Mouse (Mus musculus) hindbrain, embryonic 15.5 days (tissue): ENCODE results near the gene Ttll5. TPM values are rescaled to one million over a fixed set of nuclear protein-coding genes. Genes with fewer than 3 reads are reported as not detected.

Source experiments
- ATAC-seq: fragments of 200-750 bp; cut with Nextera tagmentation; 2 replicates; pipeline ENCODE4 v1.8.0; 2017; ENCODE audit warnings: low read depth, moderate number of reproducible peaks, moderate TSS enrichment; ENCODE audit not compliant: low FRiP score
- H3K27ac ChIP-seq: fragments of 300-500 bp; sonication (generic); replicated peaks from 2 replicates; pipeline ENCODE4 v1.5.1; 2015; ENCODE audit warnings: mild to moderate bottlenecking, inconsistent platforms
- H3K27me3 ChIP-seq: fragments of 300-500 bp; sonication (generic); 2 replicates; pipeline ENCODE4 v1.6.1; 2015; ENCODE audit warnings: control low read depth, inconsistent platforms
- H3K36me3 ChIP-seq: fragments of 300-500 bp; sonication (generic); 2 replicates; pipeline ENCODE4 v1.6.1; 2015; ENCODE audit warnings: control low read depth, inconsistent platforms
- H3K4me1 ChIP-seq: fragments of 300-500 bp; sonication (generic); replicated peaks from 2 replicates; pipeline ENCODE4 v1.6.1; 2015; ENCODE audit warnings: control low read depth, inconsistent platforms
- H3K4me2 ChIP-seq: fragments of 300-500 bp; sonication (generic); 2 replicates; pipeline ENCODE4 v1.6.1; 2015; ENCODE audit warnings: moderate library complexity, mild to moderate bottlenecking, inconsistent platforms
- H3K4me3 ChIP-seq: fragments of 300-500 bp; sonication (generic); 2 replicates; pipeline ENCODE4 v1.5.1; 2015; ENCODE audit warnings: mild to moderate bottlenecking, inconsistent platforms
- H3K9ac ChIP-seq: fragments of 300-500 bp; sonication (generic); 2 replicates; pipeline ENCODE4 v1.6.1; 2015; ENCODE audit warnings: inconsistent platforms
- H3K9me3 ChIP-seq: fragments of 300-500 bp; sonication (generic); 2 replicates; pipeline ENCODE4 v1.6.1; 2016; ENCODE audit warnings: control low read depth, inconsistent platforms
- WGBS: fragments of 180-500 bp; shearing (Covaris S2); methylation state at CpG from one replicate; pipeline ENCODE4 v1.1.7; 2015; 5-methylcytosine and 5-hydroxymethylcytosine counted together
- polyA plus RNA-seq: library from polyadenylated mRNA; unstranded; fragments of >200 nt; fragmentation: Nextera tagmentation; extraction: Ambion mirVana; gene quantifications from 2 replicates; pipeline ENCODE4 v1.2.1, GENCODE M21; 2015

Ttll5 gene
- polyA plus RNA-seq, 1 experiment from 2014 or later, result 11.8 TPM

DNA sequence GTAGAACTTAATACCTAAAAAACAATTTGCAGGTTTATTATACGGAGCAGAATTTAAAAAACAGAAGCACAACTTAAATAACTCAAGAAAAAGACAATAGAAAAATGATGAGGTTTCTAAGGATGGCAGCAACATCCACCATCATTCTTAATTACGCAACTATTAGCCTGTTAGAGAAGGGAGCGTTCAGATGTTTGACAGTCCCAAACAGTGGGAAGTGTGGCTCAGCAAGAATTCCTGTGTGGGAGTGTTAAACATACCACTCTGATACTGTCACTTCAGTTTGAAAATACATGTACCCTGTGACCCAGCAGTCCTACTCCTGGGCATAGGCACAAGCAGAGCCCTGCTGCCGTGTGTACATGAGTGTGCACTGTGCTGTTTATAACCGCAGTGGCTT, 112.9 kb downstream of the Ttll5 start:
- Histone ChIP-seq H3K27me3 (no peaks in the 10 kb centered on the region), H3K4me3 (no peak overlapping the region), H3K4me2 (no peak overlapping the region), H3K9me3 (no peaks in the 10 kb centered on the region), H3K4me1 (no peaks in the 10 kb centered on the region), H3K36me3 (peaks cover 20% of the 10 kb centered on the region; the same call in 1 of the 2 replicates), H3K9ac (no peak overlapping the region), H3K27ac (no peak overlapping the region)
- no peak for ATAC-seq
- WGBS, result 94% methylated on average over 5 of the region's 5 CpGs

DNA sequence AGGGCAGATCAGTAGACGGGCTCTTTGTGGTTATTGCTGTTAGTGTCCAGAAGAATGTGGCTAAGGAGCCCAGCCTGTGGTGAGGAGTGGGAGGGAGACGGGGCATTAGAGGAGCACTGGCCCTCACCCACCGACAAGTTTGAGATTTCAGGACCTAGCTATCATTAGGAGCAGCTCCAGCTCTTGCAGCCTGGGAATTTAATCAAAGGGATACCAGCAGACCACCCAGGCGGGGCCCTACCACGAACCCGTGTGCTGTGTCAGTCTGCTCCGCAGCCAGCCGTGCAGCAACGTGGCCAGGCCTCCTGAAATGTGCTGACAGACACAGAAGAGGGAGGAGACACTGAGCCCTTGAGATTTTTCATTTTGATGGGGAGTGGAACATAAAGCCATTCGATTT, 119.0 kb downstream of the Ttll5 start:
- H3K4me2 ChIP-seq, result no peak overlapping the region
- WGBS, result 51% methylated on average over 10 of the region's 10 CpGs
- H3K4me1 ChIP-seq, result no peaks in the 10 kb centered on the region
- H3K4me3 ChIP-seq, result no peak overlapping the region
- no peak overlapping the region for H3K27ac ChIP-seq
- no peak for ATAC-seq
- no peak overlapping the region for H3K9ac ChIP-seq
- 0 out of 2 replicates have a peak, but pooled peaks cover 4% of the 10 kb centered on the region for H3K36me3 ChIP-seq
- H3K9me3 ChIP-seq, result no peaks in the 10 kb centered on the region
- H3K27me3 ChIP-seq, result no peaks in the 10 kb centered on the region

DNA sequence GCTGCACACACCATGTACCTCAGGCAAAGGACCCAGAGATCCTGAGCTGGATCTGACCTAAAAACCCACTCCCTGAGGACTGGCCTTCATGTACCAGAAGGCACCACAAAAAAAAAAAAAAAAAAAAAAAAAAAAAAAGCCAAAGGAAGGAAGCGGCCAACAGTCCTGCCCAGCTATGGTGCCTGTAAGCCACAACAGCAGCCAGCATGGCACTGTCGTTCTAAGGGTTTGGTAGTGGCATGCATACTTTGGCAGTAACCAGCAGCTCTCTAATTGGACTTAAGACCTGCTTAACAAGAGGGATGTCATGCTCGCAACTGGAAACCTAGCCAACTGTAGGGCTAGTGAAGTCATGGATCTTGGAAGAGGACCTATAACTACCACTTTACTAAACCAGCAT, 120.0 kb downstream of the Ttll5 start:
- no peak overlapping the region for H3K4me2 ChIP-seq
- no peak for ATAC-seq
- H3K4me3 ChIP-seq, result no peak overlapping the region
- no peak overlapping the region for H3K27ac ChIP-seq
- no peak overlapping the region for H3K9ac ChIP-seq
- H3K27me3 ChIP-seq, result no peaks in the 10 kb centered on the region
- 96% methylated on average over 3 of the region's 3 CpGs for WGBS
- no peaks in the 10 kb centered on the region for H3K9me3 ChIP-seq
- 0 out of 2 replicates have a peak, but pooled peaks cover 4% of the 10 kb centered on the region for H3K36me3 ChIP-seq
- no peaks in the 10 kb centered on the region for H3K4me1 ChIP-seq

DNA sequence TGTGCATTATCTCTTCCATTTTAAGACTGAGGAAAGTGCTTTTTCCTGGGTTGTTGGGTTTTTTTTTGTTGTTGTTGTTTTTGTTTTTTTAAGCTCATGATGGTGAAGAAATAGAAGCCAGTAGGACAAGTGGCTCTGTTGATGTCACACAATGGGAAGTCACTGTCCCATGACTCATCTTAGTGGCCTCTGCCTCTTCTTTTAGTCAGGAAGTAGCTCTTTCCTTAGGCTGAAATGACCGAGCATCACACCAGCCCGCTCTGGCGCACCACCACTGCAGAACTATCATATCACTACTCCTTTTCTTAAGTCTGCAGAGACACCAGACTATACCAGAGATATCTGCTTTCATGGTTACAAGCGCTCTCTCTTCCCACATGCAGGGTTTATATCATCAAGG, 122.7 kb downstream of the Ttll5 start:
- ATAC-seq, result no peak
- no peak overlapping the region for H3K4me2 ChIP-seq

DNA sequence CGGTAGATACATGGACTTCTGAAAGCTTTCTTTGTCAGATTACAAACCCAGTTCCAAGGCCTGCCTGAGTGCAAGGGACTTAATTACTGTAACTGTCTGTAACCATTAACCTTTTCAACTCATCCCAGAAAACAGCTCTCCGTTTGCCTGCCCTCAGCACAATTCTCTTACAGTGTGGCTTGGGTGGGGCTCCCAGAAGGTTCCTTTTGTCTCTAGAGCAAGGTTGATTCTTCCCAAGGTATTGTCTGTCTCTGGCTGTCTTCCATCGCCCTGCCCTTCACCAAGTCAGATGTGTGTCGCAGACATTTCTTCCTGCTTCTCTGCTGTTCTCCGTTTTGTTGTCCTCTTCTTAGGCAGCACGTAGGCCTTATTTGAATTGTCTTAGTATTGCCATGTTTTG, 125.2 kb downstream of the Ttll5 start:
- H3K27me3 ChIP-seq, result no peaks in the 10 kb centered on the region
- H3K9me3 ChIP-seq, result no peaks in the 10 kb centered on the region
- no peak for ATAC-seq
- peaks cover 3% of the 10 kb centered on the region; the same call in 1 of the 2 replicates for H3K36me3 ChIP-seq
- H3K27ac ChIP-seq, result no peak overlapping the region
- 87% methylated on average over 6 of the region's 6 CpGs for WGBS
- H3K9ac ChIP-seq, result no peak overlapping the region
- H3K4me1 ChIP-seq, result no peaks in the 10 kb centered on the region
- no peak overlapping the region for H3K4me3 ChIP-seq
- H3K4me2 ChIP-seq, result no peak overlapping the region

More for the DNA sequence above, 122.7 kb downstream of the Ttll5 start:
- Histone ChIP-seq H3K9ac (no peak overlapping the region), H3K36me3 (no peaks in the 10 kb centered on the region), H3K4me1 (no peaks in the 10 kb centered on the region), H3K27me3 (no peaks in the 10 kb centered on the region), H3K9me3 (no peaks in the 10 kb centered on the region), H3K27ac (no peak overlapping the region), H3K4me3 (no peak overlapping the region)
- 89% methylated on average over 4 of the region's 4 CpGs for WGBS

DNA sequence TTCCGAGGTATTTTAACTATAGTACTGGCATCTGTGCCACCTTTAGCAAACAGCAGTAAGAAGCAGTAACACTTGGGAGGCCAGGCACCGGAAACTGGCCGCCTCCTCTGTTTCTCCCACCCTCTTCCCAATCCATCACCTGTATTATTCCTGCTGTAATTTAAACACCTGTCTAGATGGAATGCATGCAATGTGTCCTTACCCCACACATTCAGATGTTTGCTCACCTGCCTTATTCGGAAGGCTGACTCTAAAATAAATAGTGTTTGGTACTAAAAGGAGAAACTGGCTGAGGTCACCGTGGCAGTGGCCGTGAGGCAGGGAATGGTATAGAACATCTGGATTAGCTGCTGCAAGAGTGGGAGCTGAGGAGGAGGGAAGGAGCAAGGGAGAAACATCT, 125.9 kb downstream of the Ttll5 start:
- no peak overlapping the region for H3K4me2 ChIP-seq
- no peaks in the 10 kb centered on the region for H3K9me3 ChIP-seq
- H3K36me3 ChIP-seq, result peaks cover 3% of the 10 kb centered on the region; the same call in 1 of the 2 replicates
- H3K27ac ChIP-seq, result no peak overlapping the region
- 95% methylated on average over 6 of the region's 6 CpGs for WGBS
- no peak overlapping the region for H3K9ac ChIP-seq
- no peaks in the 10 kb centered on the region for H3K27me3 ChIP-seq
- no peak overlapping the region for H3K4me3 ChIP-seq
- H3K4me1 ChIP-seq, result no peaks in the 10 kb centered on the region
- no peak for ATAC-seq

DNA sequence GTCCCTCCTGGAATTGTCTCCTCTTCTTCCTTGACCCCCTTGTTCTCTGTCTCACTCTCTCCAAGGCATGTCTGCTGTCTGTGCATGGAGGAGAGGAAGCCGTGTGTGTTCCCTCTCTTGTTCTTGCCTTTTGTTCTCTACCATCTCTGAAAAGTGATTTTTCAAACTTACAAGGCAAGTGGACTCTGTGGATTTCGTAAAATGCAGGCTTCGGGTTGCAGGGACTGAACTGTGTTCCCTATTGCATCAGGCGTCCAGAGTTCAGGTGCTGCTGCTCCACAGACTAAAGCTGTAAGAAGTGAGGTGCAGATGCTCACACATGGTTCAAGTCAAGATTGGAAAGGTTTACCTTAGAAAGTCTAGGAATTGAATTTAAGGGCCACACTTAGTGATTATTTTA, 126.6 kb downstream of the Ttll5 start:
- Histone ChIP-seq H3K36me3 (peaks cover 3% of the 10 kb centered on the region; the same call in 1 of the 2 replicates), H3K4me2 (no peak overlapping the region), H3K9ac (no peak overlapping the region), H3K4me1 (no peaks in the 10 kb centered on the region), H3K27me3 (no peaks in the 10 kb centered on the region), H3K4me3 (no peak overlapping the region), H3K27ac (no peak overlapping the region), H3K9me3 (no peaks in the 10 kb centered on the region)
- 86% methylated on average over 4 of the region's 4 CpGs for WGBS
- ATAC-seq, result no peak

DNA sequence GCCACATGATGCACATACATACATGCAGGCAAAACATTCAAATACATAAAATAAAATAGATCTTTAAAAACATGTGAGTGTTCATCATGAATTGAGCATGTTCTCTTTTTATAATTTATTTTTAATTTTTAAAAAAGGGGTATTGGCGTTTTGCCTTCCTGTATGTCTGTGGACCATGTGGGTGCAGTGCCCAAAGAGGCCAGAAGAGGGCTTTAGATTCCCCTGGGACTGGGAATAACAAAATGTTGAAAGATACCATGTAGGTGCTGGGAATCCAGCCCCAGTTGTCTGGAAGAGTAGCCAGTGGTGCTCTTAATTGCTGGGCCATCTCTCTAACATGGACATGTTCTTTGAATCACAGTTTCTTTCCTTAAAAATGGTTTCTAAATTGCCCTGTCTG, 127.4 kb downstream of the Ttll5 start:
- Histone ChIP-seq H3K9ac (no peak overlapping the region), H3K4me3 (no peak overlapping the region), H3K27ac (no peak overlapping the region), H3K36me3 (peaks cover 3% of the 10 kb centered on the region; the same call in 1 of the 2 replicates), H3K9me3 (no peaks in the 10 kb centered on the region), H3K4me1 (no peaks in the 10 kb centered on the region), H3K4me2 (no peak overlapping the region), H3K27me3 (no peaks in the 10 kb centered on the region)
- no peak for ATAC-seq
- WGBS, result 94% methylated on average over 1 of the region's 1 CpGs

DNA sequence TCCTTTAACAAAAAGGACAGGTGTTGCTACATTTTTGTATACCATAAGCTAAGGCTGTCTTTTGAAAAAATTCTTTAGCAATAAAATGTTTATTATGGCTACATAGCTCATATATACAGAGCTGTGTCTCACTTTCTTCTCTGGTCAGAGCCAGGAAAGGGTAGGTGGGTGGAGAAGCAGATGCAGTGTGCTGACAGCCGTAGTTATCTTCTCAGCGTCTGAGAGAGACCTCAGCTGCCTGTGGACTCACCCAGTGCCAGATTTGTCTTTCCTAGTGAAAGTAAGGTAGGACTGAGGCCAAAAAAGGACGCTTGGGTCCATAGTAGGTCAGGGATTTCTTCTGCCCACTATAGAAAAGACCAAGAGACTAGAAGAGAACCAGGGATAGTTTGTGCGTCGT, 127.9 kb downstream of the Ttll5 start:
- H3K9ac ChIP-seq, result no peak overlapping the region
- H3K4me1 ChIP-seq, result no peaks in the 10 kb centered on the region
- peaks cover 3% of the 10 kb centered on the region; the same call in 1 of the 2 replicates for H3K36me3 ChIP-seq
- no peak overlapping the region for H3K27ac ChIP-seq
- H3K4me3 ChIP-seq, result no peak overlapping the region
- H3K27me3 ChIP-seq, result no peaks in the 10 kb centered on the region
- no peak overlapping the region for H3K4me2 ChIP-seq
- H3K9me3 ChIP-seq, result no peaks in the 10 kb centered on the region
- no peak for ATAC-seq
- WGBS, result 93% methylated on average over 5 of the region's 5 CpGs

DNA sequence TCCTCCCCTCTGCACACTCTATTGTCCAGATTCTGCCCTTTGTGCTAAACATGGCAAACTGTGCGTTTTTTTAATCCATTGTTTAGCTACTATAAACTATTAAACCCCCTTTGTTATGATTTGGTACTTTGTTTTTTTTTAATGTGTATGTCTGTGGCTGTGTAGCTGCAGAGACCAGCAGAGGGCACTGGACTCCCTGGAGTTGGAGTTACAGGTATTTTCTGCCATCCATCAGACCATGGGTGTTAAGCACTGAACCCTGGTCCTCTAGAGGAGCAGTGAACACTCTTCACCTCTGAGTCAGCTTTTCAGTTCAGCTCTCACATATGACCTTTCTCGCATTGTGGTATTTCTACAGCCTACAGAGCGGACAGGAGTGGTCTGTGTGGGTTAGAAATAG, 129.7 kb downstream of the Ttll5 start:
- Histone ChIP-seq H3K27me3 (no peaks in the 10 kb centered on the region), H3K9ac (no peak overlapping the region), H3K4me3 (no peak overlapping the region), H3K27ac (no peak overlapping the region), H3K4me2 (no peak overlapping the region), H3K36me3 (peaks cover 3% of the 10 kb centered on the region; the same call in 1 of the 2 replicates), H3K9me3 (no peaks in the 10 kb centered on the region), H3K4me1 (no peaks in the 10 kb centered on the region)
- ATAC-seq, result no peak
- 87% methylated on average over 3 of the region's 3 CpGs for WGBS

DNA sequence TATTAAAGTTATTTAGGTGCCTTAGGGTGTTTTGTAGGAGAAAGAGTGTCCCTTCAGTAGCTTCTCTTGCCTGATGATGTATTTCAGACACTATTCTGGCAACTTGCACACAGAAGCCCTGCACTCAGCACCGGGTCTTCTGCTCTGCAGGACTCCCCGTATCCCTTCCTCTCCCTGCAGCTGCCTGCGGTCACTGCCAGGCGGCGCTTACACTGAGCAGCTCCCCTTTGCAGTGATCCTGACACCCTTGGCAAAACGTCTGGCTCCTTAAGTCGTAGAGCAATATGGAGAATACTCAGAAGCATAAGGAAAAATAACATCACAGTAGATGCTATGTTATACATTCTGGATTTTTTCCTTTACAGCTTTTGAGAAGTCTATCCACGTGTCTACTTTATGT, 130.6 kb downstream of the Ttll5 start:
- Histone ChIP-seq H3K27me3 (no peaks in the 10 kb centered on the region), H3K9me3 (no peaks in the 10 kb centered on the region), H3K9ac (no peak overlapping the region), H3K4me3 (no peak overlapping the region), H3K27ac (no peak overlapping the region), H3K4me2 (no peak overlapping the region), H3K4me1 (no peaks in the 10 kb centered on the region), H3K36me3 (peaks cover 3% of the 10 kb centered on the region; the same call in 1 of the 2 replicates)
- no peak for ATAC-seq
- WGBS, result 80% methylated on average over 8 of the region's 8 CpGs

DNA sequence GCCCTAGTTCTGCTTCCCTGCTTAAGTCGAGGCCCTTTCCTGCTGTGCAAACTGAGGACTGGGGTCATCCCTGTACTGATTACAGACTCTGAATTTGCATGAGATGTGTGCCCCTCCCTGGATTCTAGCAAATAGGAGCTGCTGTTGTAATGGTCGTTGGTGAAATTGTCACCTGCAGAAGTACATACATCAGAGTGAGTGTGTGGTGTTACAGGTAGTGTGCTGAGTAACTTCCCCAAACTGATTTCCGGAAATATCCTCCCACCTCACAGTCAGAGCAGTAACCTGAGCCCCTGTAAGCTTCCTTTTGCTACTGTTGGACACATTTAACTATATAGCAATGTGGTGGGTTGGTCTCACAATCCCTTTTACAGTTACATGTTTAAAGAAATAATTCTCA, 131.2 kb downstream of the Ttll5 start:
- no peak for ATAC-seq
- H3K9ac ChIP-seq, result no peak overlapping the region
- WGBS, result 81% methylated on average over 3 of the region's 3 CpGs
- H3K9me3 ChIP-seq, result no peaks in the 10 kb centered on the region
- H3K4me2 ChIP-seq, result no peak overlapping the region
- no peak overlapping the region for H3K27ac ChIP-seq
- no peak overlapping the region for H3K4me3 ChIP-seq
- peaks cover 3% of the 10 kb centered on the region; the same call in 1 of the 2 replicates for H3K36me3 ChIP-seq
- no peaks in the 10 kb centered on the region for H3K27me3 ChIP-seq
- no peaks in the 10 kb centered on the region for H3K4me1 ChIP-seq

DNA sequence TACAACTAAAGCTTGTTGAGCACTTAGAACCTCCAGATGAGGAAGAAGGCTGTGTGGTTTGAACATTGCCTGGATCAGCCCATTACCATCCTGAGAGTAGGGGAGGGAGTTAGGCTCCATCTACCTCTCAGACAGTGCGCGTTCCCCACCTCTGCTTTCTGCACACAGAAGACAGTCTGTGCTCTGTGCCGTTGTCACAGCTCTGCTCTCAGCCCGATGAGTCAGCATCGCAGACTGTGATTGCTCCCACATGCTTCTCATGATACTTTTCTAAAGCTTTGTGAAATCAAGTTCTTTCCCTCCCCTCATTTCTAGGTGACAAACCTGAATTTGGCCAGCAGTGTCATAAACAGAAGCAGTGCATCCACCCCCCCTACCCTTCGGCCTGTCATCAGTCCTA, 131.8 kb downstream of the Ttll5 start:
- H3K9me3 ChIP-seq, result no peaks in the 10 kb centered on the region
- H3K27me3 ChIP-seq, result no peaks in the 10 kb centered on the region
- 88% methylated on average over 6 of the region's 6 CpGs for WGBS
- H3K27ac ChIP-seq, result no peak overlapping the region
- no peak overlapping the region for H3K4me3 ChIP-seq
- no peak for ATAC-seq
- H3K9ac ChIP-seq, result no peak overlapping the region
- H3K4me2 ChIP-seq, result no peak overlapping the region
- H3K36me3 ChIP-seq, result peaks cover 3% of the 10 kb centered on the region; the same call in 1 of the 2 replicates
- no peaks in the 10 kb centered on the region for H3K4me1 ChIP-seq
